Mouse (Mus musculus) retina, embryonic 14.5 days (tissue): ENCODE data around the gene Fsd2.

Experiments used
- DNase-seq: peaks from one replicate; pipeline ENCODE4 v3.0.0-alpha.2; 2015; ENCODE audit warnings: low spot score

Gene Fsd2

DNA sequence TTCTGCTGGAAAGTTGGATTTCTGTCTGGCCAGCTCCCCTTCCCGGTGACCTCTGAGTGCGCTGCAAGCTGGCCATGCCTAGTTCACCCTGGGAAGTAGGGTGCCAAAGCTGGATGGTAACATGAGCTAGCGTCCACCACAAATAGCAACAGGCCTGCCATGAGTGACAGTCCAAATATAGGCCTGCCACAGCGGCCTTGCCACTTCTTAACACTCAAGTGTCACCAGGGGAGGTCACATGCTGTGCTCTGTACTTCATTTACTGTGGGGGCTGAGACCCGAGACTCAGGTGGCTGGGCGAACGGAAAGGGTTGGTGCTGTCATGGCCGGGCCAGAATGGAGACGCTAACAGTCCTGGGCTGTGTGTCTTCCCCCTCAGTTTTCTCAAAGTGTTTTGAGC is at the start of gene Fsd2:
Fsd2 (minus strand) TSS at position 53 of the 400 bp plus-strand sequence.
- no peak for DNase-seq

DNA sequence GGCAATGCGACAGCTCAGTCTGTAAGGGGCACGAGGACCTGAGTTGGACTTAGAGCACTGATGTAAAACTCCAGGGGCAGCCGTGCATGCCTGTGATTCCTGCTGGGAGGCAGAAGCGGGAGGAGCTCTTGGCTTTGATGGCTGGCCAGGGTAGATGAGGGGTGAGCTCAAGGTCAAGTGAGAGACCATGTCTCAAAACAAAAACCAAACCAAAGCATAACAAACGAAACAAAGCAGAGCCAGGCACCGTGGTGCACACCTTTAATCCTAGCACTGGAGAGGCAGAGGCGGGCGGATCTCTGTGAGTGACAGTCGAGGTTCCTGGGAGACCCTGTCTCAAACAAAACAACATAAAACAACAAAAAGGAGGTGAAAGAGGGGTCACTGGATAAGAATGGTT is 48.3 kb upstream of the Fsd2 start:
- no peak for DNase-seq

GRCm38 (mm10) chr7:81612856-81613635 is 46.3 kb upstream of the Fsd2 start:
- DNase-seq: no peak

- DNase-seq: peak; percentile 31
These were observed 43.4 kb upstream of the Fsd2 start for GRCm38 (mm10) chr7:81610125-81610524.

DNA sequence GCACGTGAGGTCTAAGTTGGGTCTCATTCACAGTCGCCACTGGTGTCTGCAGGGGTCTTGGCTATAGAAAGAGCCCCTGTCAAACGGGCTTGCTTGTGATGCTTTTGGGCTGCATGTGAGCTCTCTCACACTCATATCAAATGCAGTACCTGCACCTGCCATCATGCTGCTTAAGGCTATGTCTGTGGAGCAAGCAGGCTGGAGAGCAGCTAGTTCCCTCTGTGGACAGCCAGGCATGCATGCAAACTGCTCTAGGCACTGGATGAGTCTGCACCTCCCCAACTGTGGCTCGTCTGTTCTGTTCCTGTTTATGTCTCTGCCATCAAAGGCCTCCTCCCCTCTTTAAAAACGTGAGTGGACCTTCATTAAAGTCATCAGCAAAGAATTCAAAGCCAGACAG is 39.7 kb upstream of the Fsd2 start:
- no peak for DNase-seq

DNA sequence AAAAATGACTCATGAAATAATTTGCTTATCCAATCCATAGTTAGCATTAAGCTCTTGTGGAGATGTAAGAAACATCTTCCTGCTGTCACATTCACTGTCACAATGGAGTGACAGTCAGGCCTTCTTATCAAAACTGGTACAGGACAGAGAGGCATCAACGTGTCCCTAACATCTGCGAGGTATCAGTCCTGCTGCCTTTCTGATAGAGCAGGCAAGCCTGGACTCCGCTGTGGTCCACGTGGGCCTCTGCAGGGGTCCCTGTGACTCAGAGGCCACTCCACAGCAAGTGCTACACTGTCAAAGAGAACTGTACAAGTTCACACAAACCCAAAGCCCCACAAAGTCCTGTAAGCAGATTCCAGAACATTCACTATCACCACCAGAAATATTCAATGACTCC is 38.7 kb upstream of the Fsd2 start:
- no peak for DNase-seq

DNA sequence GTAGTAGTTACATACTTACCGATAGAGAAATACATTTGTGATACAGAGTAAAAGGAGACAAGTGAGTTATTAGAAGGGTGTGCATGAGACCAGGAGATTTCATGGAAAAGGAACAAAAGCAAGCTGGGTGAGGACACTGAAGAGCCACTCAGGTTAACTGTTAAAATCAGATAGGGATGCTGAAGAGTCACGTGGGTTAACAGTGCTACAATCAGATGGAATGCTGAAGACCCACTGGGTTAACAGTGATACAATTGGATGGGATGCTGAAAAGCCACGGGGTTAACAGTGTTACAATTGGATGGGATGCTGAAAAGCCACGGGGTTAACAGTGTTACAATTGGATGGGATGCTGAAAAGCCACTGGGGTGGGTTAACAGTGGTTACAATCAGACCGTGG is 38.2 kb upstream of the Fsd2 start:
- DNase-seq: no peak

- no peak for DNase-seq
These were observed 32.9 kb upstream of the Fsd2 start for GRCm38 (mm10) chr7:81599379-81600280.

- no peak for DNase-seq
These were observed 30.9 kb upstream of the Fsd2 start for GRCm38 (mm10) chr7:81597660-81598059.

GRCm38 (mm10) chr7:81596086-81596485 is 29.3 kb upstream of the Fsd2 start:
- DNase-seq: no peak

- no peak for DNase-seq
These were observed 28.3 kb upstream of the Fsd2 start for GRCm38 (mm10) chr7:81595056-81595455.

- no peak for DNase-seq
These were observed 26.6 kb upstream of the Fsd2 start for GRCm38 (mm10) chr7:81593387-81593786.

- no peak for DNase-seq
These were observed 25.9 kb upstream of the Fsd2 start for GRCm38 (mm10) chr7:81592686-81593085.

- DNase-seq: no peak
These were observed 20.5 kb upstream of the Fsd2 start for GRCm38 (mm10) chr7:81587238-81587637.

DNA sequence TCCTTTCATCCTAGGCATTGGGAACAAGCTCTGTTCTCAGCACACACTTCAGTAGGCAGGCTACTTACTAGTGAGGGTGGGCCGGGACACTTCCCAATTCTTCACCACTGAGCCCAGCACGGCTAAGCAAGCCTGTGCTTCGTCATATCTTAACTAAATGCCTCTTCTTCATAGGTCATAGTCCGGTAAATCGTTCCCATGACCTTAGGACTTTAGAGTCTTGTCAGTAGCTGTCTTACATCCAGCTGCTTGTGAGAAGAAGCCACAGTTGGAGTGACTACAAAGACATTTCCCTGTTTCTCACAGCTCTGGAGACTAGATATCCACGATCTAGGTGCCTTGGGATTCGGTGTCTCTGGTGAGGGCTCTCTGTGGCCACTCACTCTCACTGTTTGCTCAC is 18.6 kb upstream of the Fsd2 start:
- DNase-seq: no peak

DNA sequence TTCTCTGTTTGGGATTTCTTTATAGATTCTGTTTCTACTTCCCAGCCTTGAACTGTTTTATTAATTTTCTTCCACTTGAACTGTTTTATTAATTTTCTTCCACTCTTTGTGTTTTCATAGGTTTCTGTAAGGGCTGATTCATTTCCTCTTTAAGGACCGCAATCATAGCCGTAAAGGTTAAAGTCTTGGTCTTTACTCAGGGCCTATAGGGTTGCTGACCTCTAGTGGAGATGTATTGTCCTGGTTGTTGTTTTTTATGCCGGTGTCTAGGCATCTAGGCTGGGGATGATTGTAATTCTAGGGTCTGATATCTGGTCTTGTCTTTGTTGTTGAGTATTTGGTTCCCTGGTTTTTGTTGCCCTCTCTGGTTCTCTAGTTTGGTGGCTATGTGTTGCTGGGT is 16.8 kb upstream of the Fsd2 start:
- DNase-seq: no peak

DNA sequence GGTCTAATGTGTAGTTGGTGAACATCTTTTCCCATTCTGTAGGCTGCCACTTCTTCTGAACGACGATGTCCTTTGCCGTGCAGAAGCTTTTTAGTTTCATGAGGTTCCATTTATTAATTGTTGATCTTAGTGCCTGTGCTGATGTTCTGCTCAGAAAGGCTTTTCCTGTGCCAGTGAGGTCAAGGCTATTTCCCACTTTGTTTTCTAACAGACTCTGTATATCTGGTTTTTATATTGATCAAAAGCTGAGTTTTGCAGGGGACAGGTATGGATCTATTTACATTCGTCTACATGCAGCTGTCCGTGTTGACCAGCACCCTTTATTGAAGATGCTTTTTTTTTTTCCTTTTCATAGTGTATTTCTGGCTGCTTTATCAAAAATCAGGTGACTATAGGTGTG is 12.6 kb upstream of the Fsd2 start:
- DNase-seq: no peak

GRCm38 (mm10) chr7:81578413-81578812 is 11.7 kb upstream of the Fsd2 start:
- no peak for DNase-seq

DNA sequence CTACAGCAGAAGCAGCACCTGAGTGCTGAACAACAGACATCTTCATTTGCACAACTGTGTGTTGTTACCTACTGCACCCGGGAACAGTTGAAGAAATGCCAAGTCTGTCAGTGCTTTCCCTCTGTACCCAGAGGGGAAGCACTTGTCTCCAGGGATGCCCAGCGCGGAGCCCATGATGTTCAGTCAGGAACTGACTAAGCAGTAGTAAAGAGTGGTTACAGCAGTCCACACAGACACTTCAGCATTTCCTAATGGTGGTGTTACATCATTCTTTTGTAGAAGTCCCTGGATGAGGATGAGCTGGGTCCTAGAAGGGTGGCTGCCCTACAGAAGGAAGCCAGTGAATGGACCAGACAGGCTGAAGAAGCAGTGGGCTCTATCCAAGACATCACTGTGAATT is 11.1 kb upstream of the Fsd2 start:
- DNase-seq: no peak

DNA sequence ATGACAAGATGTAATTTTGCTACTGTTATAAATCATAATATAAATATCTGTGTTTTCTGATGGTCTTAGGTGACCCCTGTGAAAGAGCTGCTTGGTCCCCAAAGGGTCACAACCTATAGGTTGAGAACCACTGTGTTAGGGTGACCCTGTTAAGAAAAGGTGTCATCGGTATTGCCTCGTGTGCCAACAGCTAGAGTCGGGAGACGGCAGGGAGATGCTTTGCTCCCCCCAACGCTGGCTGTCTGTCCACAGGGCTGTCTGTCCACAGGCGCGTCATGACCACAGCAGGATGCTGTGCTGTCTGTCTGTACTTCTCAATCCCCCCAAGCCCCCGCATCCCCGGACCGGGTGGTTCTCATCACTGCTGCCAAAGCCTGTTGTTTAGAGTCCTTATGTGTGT is 8.9 kb upstream of the Fsd2 start:
- DNase-seq: no peak

DNA sequence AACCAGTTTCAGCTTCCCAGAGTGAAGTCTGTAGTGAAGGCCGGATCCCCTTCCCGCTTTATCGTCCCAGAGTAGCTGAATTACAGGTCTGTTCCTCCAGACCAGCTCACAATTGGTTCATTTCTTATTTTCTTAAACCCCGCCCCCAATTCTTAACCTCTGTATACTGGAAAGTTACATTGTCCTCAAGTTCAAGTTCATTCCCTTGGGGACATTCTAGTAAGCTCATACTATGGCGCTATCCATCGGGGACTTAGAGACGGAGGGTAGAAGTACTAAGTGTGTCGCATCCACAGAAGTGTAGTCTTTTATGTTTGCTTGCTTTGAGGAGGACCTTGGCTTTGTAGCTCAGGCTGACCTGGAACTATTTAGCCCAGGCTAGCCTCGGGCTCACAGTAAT is 7.1 kb upstream of the Fsd2 start:
- no peak for DNase-seq

DNA sequence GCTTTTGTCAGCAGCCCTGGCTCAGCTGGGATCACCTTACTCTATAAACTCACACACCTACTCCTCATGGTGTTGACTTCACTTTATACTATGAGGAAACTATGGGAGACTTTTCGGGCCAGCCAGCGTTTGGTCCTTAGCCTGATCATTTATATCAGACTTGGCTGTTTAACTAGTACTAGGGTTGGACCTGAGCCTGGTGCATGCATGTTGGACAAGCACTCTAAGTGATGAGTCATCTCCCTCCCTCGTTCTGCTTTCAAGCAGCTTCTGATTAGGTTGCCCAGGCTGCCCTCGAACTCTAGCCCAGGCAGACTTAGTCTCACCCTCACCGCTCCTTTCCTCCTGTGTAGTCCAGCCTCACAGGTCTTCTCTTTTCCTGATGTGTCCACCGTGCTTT is 6.7 kb upstream of the Fsd2 start:
- DNase-seq: no peak

DNA sequence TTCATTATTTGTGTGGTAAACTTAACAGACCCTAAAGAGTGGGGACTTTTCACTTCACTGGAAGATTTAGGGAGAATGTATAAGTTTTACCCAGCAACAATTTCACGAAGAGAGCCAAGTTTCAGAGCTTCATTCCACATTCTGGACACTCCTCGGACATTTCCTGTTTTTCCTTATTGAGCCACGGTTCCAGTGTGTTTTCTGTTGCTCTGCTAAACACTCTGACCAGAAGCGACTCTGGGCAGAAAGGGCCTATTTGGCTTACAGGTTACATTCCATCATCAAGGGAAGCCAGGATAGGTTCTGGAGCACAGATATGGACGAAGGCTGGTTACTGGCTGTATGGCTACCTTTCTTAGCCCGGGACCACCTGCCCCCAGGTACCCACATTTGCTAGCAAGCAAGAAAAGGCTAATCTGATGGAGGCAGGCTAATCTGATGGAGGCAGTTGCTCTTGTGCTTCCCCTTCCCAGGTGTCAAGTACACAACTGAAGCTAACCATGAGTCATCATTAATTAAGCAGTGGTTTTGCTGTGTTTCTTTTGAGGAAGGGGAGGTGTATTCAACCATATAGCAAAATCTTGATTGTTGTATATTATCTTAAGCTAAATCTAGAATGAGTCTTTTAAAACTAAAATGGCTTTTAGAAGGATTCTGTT is 6.0 kb upstream of the Fsd2 start:
- no peak for DNase-seq
